ENCODE assay signal across 8 mouse cellular contexts in genomic region chr7:44647042-44647724, GRCm38 (mm10). TPM values are rescaled to one million over a fixed set of nuclear protein-coding genes. Genes with fewer than 3 reads are reported as not detected.
DNase-seq lines count a peak whose midpoint lies in the region; ATAC-seq and TF ChIP-seq lines count a peak whose summit lies in the region.

No protein-coding gene starts in this region.

- TF ChIP-seq CTCF in intestine, postnatal 0 days (IDR thresholded peaks at IDR 0.05; ENCODE audit: low read depth): peak; percentile 75
- peak; percentile 67 for TF ChIP-seq CTCF in liver, postnatal 0 days (IDR thresholded peaks at IDR 0.05; ENCODE audit: low read depth)

- peaks cover 8% of the 10 kb centered on the region for H3K27me3 ChIP-seq in forebrain, embryonic 15.5 days
- H3K27me3 ChIP-seq in intestine, postnatal 0 days (replicated peaks; ENCODE audit: control insufficient read depth, insufficient read depth, low read length): no peaks in the 10 kb centered on the region
- H3K27me3 ChIP-seq in liver, postnatal 0 days (ENCODE audit: insufficient read depth, low read length): 0 out of 2 replicates have a peak, but pooled peaks cover 7% of the 10 kb centered on the region

- H3K9ac ChIP-seq in forebrain, embryonic 15.5 days (replicated peaks): no peak overlapping the region
- H3K9ac ChIP-seq in intestine, postnatal 0 days (ENCODE audit: low read depth, low read length): no peak overlapping the region
- no peak overlapping the region for H3K9ac ChIP-seq in liver, postnatal 0 days (replicated peaks)

- WGBS in forebrain, embryonic 15.5 days: 48% methylated on average over 7 of the region's 7 CpGs
- 51% methylated on average over 7 of the region's 7 CpGs for WGBS in intestine, postnatal 0 days
- 50% methylated on average over 7 of the region's 7 CpGs for WGBS in liver, postnatal 0 days (ENCODE audit: insufficient replicate concordance)

- H3K27ac ChIP-seq in forebrain, embryonic 15.5 days (replicated peaks): no peak overlapping the region
- no peak overlapping the region for H3K27ac ChIP-seq in intestine, postnatal 0 days (ENCODE audit: low read depth, low read length)
- no peak overlapping the region for H3K27ac ChIP-seq in liver, postnatal 0 days (ENCODE audit: low read depth)

- no peak overlapping the region for H3K4me2 ChIP-seq in forebrain, embryonic 15.5 days (replicated peaks)
- no peak overlapping the region for H3K4me2 ChIP-seq in intestine, postnatal 0 days (replicated peaks; ENCODE audit: low read depth)
- H3K4me2 ChIP-seq in liver, postnatal 0 days (ENCODE audit: low read depth, low read length): no peak overlapping the region

- no peak for TF ChIP-seq EP300 in liver, postnatal 0 days (IDR thresholded peaks at IDR 0.05; ENCODE audit: low read depth)

- H3K36me3 ChIP-seq in forebrain, embryonic 15.5 days: no peaks in the 10 kb centered on the region
- H3K36me3 ChIP-seq in intestine, postnatal 0 days (ENCODE audit: control insufficient read depth, insufficient read depth): peaks cover 33% of the 10 kb centered on the region
- no peaks in the 10 kb centered on the region for H3K36me3 ChIP-seq in liver, postnatal 0 days (replicated peaks; ENCODE audit: insufficient read depth, low read length)

- peak; percentile 76 for DNase-seq in 416B (ENCODE audit: low read depth)
- peak; percentile 53 for DNase-seq in c-Kit-positive CD71-negative TER-119-negative erythroid progenitor cells, embryonic 14.5 days (ENCODE audit: low read depth)
- DNase-seq in liver, postnatal 0 days: peak; percentile 64
- peak; percentile 73 for DNase-seq in right cerebral cortex, adult 18-20 months

- ATAC-seq in CD4-positive, CD25-positive, alpha-beta regulatory T cell, adult 4 months: peak; percentile 61
- 0 out of 2 replicates have a peak, but pooled peaks have one; percentile 58 for ATAC-seq in forebrain, embryonic 15.5 days (replicated peaks)
- peak; percentile 37; the same call in 1 of the 2 replicates for ATAC-seq in intestine, postnatal 0 days
- no peak for ATAC-seq in liver, postnatal 0 days
- no peak for ATAC-seq in monocyte, adult 5-6 weeks (replicated peaks; ENCODE audit: insufficient number of reproducible peaks, low FRiP score, low TSS enrichment, poor library complexity, severe bottlenecking)

- H3K4me3 ChIP-seq in forebrain, embryonic 15.5 days: no peak overlapping the region
- no peak overlapping the region for H3K4me3 ChIP-seq in intestine, postnatal 0 days (ENCODE audit: low read depth, low read length)
- H3K4me3 ChIP-seq in liver, postnatal 0 days (ENCODE audit: low read depth, low read length): no peak overlapping the region

- H3K4me1 ChIP-seq in forebrain, embryonic 15.5 days: peaks cover 8% of the 10 kb centered on the region
- no peaks in the 10 kb centered on the region for H3K4me1 ChIP-seq in intestine, postnatal 0 days (replicated peaks; ENCODE audit: control insufficient read depth, insufficient read depth, low read length)
- no peaks in the 10 kb centered on the region for H3K4me1 ChIP-seq in liver, postnatal 0 days (ENCODE audit: insufficient read depth)

- no peaks in the 10 kb centered on the region for H3K9me3 ChIP-seq in forebrain, embryonic 15.5 days
- no peaks in the 10 kb centered on the region for H3K9me3 ChIP-seq in intestine, postnatal 0 days (ENCODE audit: control insufficient read depth)
- no peaks in the 10 kb centered on the region for H3K9me3 ChIP-seq in liver, postnatal 0 days (ENCODE audit: low read length)

RNA-seq across cellular contexts. Expression of gene Myh14, which starts 23.5 kb away (rescaled TPM):
- polyA plus RNA-seq in CD4-positive, CD25-positive, alpha-beta regulatory T cell, adult 4 months (2017; shearing (Covaris generic)): not detected
- 1.3 and 1.5 TPM in 2 replicates for polyA plus RNA-seq in forebrain, embryonic 15.5 days (2015; fragmentation: Nextera tagmentation; extraction: Ambion mirVana)
- 114 and 141 TPM in 2 replicates for polyA plus RNA-seq in intestine, postnatal 0 days (2015; fragmentation: Nextera tagmentation; extraction: Ambion mirVana)
- 1.5 and 2.1 TPM in 2 replicates for polyA plus RNA-seq in liver, postnatal 0 days (2015; fragmentation: Nextera tagmentation; extraction: Ambion mirVana)
- total RNA-seq in monocyte, adult 5-6 weeks (2017): not detected in 3 replicates

RNA-seq across cellular contexts. Expression of gene Kcnc3, which starts 56.7 kb away (rescaled TPM):
- under 1 TPM in 1 of 2 experiments, not detected in 1; 0.42 TPM for polyA plus RNA-seq in CD4-positive, CD25-positive, alpha-beta regulatory T cell, adult 4 months (2017; shearing (Covaris generic))
- 2.6 and 3.3 TPM in 2 replicates for polyA plus RNA-seq in forebrain, embryonic 15.5 days (2015; fragmentation: Nextera tagmentation; extraction: Ambion mirVana)
- 0.20 TPM in 2 replicates for polyA plus RNA-seq in intestine, postnatal 0 days (2015; fragmentation: Nextera tagmentation; extraction: Ambion mirVana)
- 0.13 and 0.20 TPM in 2 replicates for polyA plus RNA-seq in liver, postnatal 0 days (2015; fragmentation: Nextera tagmentation; extraction: Ambion mirVana)
- total RNA-seq in monocyte, adult 5-6 weeks (2017): 0.19 to 0.43 TPM (median 0.38 TPM) in 3 replicates

Comparison
In these comparisons a context has a peak if more than half of its experiments do, and no peak if none do; other contexts are left out.
1. ATAC-seq: peak in CD4-positive, CD25-positive, alpha-beta regulatory T cell, adult 4 months (single experiment), forebrain, embryonic 15.5 days (single experiment) and intestine, postnatal 0 days (single experiment); none in liver, postnatal 0 days (single experiment) and monocyte, adult 5-6 weeks (single experiment).
2. RNA of gene Myh14, which starts 23.5 kb away (polyA plus RNA-seq): 114 to 141 TPM in intestine, postnatal 0 days; 1.5 to 2.1 TPM in liver, postnatal 0 days, 1.3 to 1.5 TPM in forebrain, embryonic 15.5 days and not detected in CD4-positive, CD25-positive, alpha-beta regulatory T cell, adult 4 months; every median in the first group is over 10 times any median in the second.
3. Peak in every context shown above with its lines, with median percentiles within 50 percentile points of each other: DNase-seq.